Mouse (Mus musculus) heart, embryonic 13.5 days (tissue): ENCODE data around the gene Ephx1. TPM values are rescaled to one million over a fixed set of nuclear protein-coding genes. Genes with fewer than 3 reads are reported as not detected.
"Not testable (repeated sequence)": the region's sequence is repeated elsewhere in the genome, so short reads cannot be mapped to it uniquely, and the experiment has no call there.

ENCODE experiments used
- ATAC-seq: fragments of 200-750 bp; cut with Nextera tagmentation; 2 replicates; pipeline ENCODE4 v1.8.0; 2017; ENCODE audit warnings: moderate TSS enrichment; ENCODE audit not compliant: insufficient number of reproducible peaks, low FRiP score, low TSS enrichment; ENCODE audit errors: extremely low read depth
- H3K27ac ChIP-seq: fragments of 300-500 bp; sonication (generic); replicated peaks from 2 replicates; pipeline ENCODE4 v1.5.1; 2015; ENCODE audit warnings: moderate library complexity, mild to moderate bottlenecking, inconsistent platforms
- H3K27me3 ChIP-seq: fragments of 300-500 bp; sonication (generic); replicated peaks from 2 replicates; pipeline ENCODE4 v1.6.1; 2015; ENCODE audit warnings: mild to moderate bottlenecking, inconsistent platforms
- H3K36me3 ChIP-seq: fragments of 300-500 bp; sonication (generic); 2 replicates; pipeline ENCODE4 v1.6.1; 2015; ENCODE audit warnings: mild to moderate bottlenecking, inconsistent platforms
- H3K4me1 ChIP-seq: fragments of 300-500 bp; sonication (generic); 2 replicates; pipeline ENCODE4 v1.6.1; 2015; ENCODE audit warnings: inconsistent platforms
- H3K4me2 ChIP-seq: fragments of 300-500 bp; sonication (generic); 2 replicates; pipeline ENCODE4 v1.6.1; 2015; ENCODE audit warnings: inconsistent platforms, mild to moderate bottlenecking, moderate library complexity
- H3K4me3 ChIP-seq: fragments of 300-500 bp; sonication (generic); 2 replicates; pipeline ENCODE4 v1.5.1; 2015; ENCODE audit warnings: moderate library complexity, mild to moderate bottlenecking, inconsistent platforms
- H3K9ac ChIP-seq: fragments of 300-500 bp; sonication (generic); 2 replicates; pipeline ENCODE4 v1.6.1; 2015; ENCODE audit warnings: inconsistent platforms, mild to moderate bottlenecking, moderate library complexity
- H3K9me3 ChIP-seq: fragments of 300-500 bp; sonication (generic); 2 replicates; pipeline ENCODE4 v1.6.1; 2016; ENCODE audit warnings: inconsistent platforms
- WGBS: fragments of 180-500 bp; shearing (Covaris S2); methylation state at CpG from one replicate; pipeline ENCODE4 v1.1.7; 2015; ENCODE audit warnings: mixed read lengths; 5-methylcytosine and 5-hydroxymethylcytosine counted together
- polyA plus RNA-seq: library from polyadenylated mRNA; unstranded; fragments of >200 nt; fragmentation: Nextera tagmentation; extraction: Ambion mirVana; gene quantifications from 2 replicates; pipeline ENCODE4 v1.2.1, GENCODE M21; 2015

Gene Ephx1
- polyA plus RNA-seq, 1 experiment from 2014 or later, result 6.0 TPM

DNA sequence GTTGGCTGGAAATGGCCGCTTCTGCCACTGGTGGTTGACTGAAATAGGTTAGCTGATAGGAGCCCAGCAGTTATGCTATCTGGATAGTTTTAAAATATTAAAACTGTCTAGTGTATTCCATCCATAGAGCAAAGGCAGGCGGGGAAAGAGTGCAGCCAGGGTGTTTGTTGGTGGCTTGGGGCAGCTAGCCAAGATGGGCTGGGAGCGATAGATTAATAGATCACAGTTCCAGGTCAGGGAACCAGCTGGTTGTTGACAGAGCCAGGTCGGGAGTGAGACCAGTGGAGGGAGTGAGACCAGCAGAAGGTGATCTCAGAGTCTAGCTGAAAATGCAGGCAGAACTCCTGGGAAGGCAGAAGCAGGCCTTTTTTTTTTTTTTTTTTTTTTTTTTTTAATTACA is 16.9 kb upstream of the Ephx1 start:
- Histone ChIP-seq H3K4me2 (no peak overlapping the region), H3K4me3 (no peak overlapping the region), H3K9ac (no peak overlapping the region), H3K27me3 (peaks cover 14% of the 10 kb centered on the region; the same call in 1 of the 2 replicates), H3K9me3 (no peaks in the 10 kb centered on the region), H3K4me1 (no peaks in the 10 kb centered on the region), H3K36me3 (no peaks in the 10 kb centered on the region), H3K27ac (no peak overlapping the region)
- no peak for ATAC-seq
- 62% methylated on average over 4 of the region's 4 CpGs for WGBS

DNA sequence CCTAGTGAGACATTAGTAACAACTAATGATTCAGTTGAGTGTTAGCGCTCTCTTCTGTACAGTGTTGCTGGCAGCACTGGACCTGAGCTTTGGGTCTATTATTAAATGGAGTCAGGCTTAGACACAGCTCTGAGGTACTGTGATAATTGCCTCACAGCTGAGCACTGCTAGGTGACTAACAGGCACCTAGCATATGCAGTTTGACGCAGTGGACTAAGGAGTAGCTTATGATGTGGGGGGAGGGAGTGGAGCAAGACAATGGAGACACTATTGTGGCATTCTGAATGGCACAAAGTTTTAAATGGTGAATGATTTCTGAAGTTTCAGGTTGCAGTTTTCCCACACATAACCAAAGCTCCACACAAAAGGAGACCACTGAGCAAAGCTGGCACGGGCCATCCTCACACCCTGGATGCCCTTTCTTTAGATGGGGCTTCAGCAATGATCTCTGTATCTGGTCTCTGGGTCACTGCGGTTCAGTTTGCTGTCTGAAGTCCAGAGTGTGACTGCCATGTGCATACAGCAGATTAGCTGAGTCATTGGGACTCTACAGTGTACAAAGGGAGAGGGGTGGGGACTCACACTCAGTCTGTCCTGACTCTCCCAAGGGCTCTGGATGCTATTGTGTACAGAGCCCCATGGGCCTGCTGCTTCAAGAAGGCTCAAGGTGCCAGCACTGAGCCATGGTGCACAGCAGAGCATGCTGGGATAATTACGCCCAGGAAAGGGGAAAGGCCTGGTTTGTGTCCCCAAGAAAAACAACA is 14.5 kb upstream of the Ephx1 start:
- 73% methylated on average over 5 of the region's 5 CpGs for WGBS
- H3K27ac ChIP-seq, H3K4me3 ChIP-seq: not testable (repeated sequence)

DNA sequence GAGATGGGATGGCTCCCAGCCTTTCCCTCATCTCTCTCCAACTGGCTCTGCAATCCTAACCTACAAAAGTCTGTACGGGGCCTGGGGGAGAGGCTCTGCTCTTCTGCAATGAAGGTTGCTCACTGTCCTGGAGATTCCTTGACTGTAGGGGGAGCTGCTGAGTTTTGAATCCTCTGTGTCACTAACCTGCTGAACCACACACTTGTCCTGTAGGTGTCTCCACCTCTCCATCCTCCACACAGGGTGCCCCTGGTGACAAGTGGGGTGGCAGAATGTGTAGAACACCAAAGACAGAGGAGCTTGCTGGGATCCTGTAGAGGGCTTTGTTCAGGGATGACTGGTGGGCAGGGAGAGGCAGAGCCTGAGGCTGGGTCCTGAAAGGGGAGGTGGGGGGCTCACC is 1.6 kb upstream of the Ephx1 start:
- Histone ChIP-seq H3K27ac (no peak overlapping the region), H3K9me3 (no peaks in the 10 kb centered on the region), H3K36me3 (no peaks in the 10 kb centered on the region), H3K9ac (no peak overlapping the region), H3K4me1 (no peaks in the 10 kb centered on the region), H3K27me3 (peaks cover 12% of the 10 kb centered on the region; the same call in 1 of the 2 replicates), H3K4me2 (no peak overlapping the region), H3K4me3 (no peak overlapping the region)
- 22% methylated on average over 1 of the region's 1 CpGs for WGBS
- ATAC-seq, result no peak

More for the DNA sequence above, 14.5 kb upstream of the Ephx1 start:
- not testable (repeated sequence) for H3K4me1 ChIP-seq, ATAC-seq, H3K9me3 ChIP-seq, H3K4me2 ChIP-seq, H3K27me3 ChIP-seq, H3K9ac ChIP-seq, H3K36me3 ChIP-seq

DNA sequence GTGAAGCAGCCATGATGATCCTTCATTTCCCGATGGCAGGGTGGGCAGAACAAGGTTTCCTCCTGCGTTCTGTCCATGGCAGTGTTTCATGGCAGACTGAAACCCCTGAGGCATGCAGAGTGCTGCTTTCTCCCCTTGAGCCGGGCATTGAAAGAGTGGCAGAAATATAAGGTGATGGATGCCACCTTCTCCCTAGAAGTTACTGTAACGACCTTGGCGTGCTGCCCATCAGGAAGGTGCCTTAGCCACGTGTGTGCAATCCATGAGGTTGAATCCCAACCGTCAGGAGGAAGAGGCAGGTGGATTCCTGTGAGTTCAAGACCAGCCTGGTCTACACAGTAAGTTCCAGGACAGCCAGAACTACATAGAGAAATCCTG is 773 bp upstream of the Ephx1 start:
- H3K27ac ChIP-seq, result no peak overlapping the region
- 0 out of 2 replicates have a peak, but pooled peaks cover 3% of the 10 kb centered on the region for H3K4me1 ChIP-seq
- H3K27me3 ChIP-seq, result peaks cover 12% of the 10 kb centered on the region; the same call in 1 of the 2 replicates
- 66% methylated on average over 7 of the region's 7 CpGs for WGBS
- H3K4me2 ChIP-seq, result no peak overlapping the region
- no peaks in the 10 kb centered on the region for H3K36me3 ChIP-seq
- H3K9me3 ChIP-seq, result no peaks in the 10 kb centered on the region
- no peak overlapping the region for H3K4me3 ChIP-seq
- H3K9ac ChIP-seq, result no peak overlapping the region
- ATAC-seq, result no peak

DNA sequence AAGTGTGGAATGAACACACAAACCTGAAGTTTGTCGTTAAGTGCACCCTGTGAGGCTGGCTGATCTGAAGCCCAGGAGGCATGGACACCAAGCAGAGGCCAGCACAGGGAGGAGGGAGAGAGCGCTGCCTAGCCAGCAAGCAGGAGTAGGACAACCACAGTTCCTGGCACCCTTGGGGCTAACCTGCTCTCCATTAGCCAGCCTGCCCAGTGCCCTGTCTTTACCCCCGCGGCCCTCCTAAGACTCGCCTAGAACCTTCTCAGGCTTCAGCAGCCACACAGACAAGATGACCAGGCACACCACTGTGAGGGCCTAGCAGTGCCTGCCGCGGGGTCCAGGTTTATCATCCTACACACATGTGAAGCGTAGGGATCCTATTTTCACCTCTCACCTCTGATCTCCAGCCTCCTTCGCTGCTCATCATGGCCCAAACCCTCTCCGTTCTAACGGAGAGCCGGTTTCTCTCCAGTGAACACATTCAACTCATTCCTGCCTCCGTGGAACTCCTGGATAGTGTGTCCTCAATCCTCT is 2.7 kb downstream of the Ephx1 start:
- ATAC-seq, result no peak
- Histone ChIP-seq H3K27ac (no peak overlapping the region), H3K36me3 (no peaks in the 10 kb centered on the region), H3K9me3 (no peaks in the 10 kb centered on the region), H3K4me3 (no peak overlapping the region), H3K4me1 (peaks cover 22% of the 10 kb centered on the region), H3K9ac (no peak overlapping the region), H3K27me3 (peaks cover 12% of the 10 kb centered on the region; the same call in 1 of the 2 replicates), H3K4me2 (no peak overlapping the region; the same call in 1 of the 2 replicates)
- WGBS, result 65% methylated on average over 13 of the region's 13 CpGs

DNA sequence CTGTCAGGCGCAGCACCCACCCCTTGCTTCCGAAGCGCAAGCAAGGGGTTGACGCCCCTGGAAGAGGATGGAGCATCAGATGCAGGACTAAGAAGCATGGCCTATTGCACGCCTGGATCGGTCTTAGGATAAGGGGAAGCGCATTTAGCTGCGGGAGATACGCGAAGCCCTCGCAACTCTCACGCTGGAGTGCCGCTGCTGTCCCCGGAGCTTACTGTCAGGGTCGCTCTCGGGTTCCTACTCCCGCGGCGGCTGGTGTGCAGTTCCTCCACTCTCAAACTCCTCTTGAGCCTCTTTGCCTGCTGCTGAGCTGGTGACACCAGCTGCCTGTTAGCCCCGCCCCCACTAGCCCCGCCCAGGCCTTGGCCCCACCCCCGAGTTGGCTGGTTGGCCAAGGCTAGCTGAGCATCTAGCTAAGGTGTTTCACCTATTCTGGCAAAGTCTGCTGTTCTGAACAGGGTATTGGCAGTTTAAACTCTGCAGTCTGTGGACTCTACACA is 3.4 kb downstream of the Ephx1 start:
- Histone ChIP-seq H3K4me2 (peak overlapping the region; percentile 97), H3K4me1 (peaks cover 22% of the 10 kb centered on the region), H3K27ac (peak overlapping the region; percentile 79), H3K36me3 (no peaks in the 10 kb centered on the region), H3K27me3 (peaks cover 14% of the 10 kb centered on the region; the same call in 1 of the 2 replicates), H3K9ac (peak overlapping the region; percentile 81), H3K9me3 (no peaks in the 10 kb centered on the region), H3K4me3 (peak overlapping the region; percentile 58)
- ATAC-seq, result peak; percentile 51; the same call in 1 of the 2 replicates
- 1% methylated on average over 22 of the region's 22 CpGs for WGBS

DNA sequence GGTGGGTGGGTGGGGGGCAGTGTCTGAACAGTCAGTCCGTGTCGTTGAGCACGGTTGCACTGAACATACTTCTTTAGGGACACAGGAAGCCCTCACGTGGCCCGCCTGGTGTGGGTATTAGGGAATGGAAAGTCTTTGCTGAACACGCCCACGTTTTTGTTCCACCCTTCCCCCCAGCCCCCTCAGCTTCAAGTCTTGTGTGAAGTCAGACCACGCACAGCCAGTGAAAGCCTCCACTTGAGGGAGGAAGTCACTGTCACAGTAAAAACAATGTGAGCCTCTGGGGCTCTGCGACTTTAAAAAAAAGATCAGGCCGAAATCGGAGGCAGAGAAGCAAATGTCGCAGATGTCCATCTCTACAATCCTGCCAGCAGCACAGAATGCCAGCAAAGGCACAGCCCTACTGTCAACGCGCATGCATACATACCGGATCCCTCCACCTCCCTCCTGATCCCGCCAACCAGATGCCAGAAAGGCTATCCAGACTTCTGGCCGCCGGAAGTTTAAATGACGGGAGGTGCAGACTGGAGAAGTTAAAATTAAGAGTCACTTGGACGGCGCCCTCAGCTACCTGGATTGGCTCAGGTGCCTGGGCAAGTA is 4.1 kb downstream of the Ephx1 start:
- H3K9me3 ChIP-seq, result no peaks in the 10 kb centered on the region
- H3K4me1 ChIP-seq, result peaks cover 22% of the 10 kb centered on the region
- peaks cover 17% of the 10 kb centered on the region; the same call in 1 of the 2 replicates for H3K27me3 ChIP-seq
- H3K4me2 ChIP-seq, result peak overlapping the region; percentile 97
- H3K27ac ChIP-seq, result peak overlapping the region; percentile 79
- H3K4me3 ChIP-seq, result peak overlapping the region; percentile 58
- H3K36me3 ChIP-seq, result no peaks in the 10 kb centered on the region
- WGBS, result 4% methylated on average over 21 of the region's 21 CpGs
- peak; percentile 33; the same call in 1 of the 2 replicates for ATAC-seq
- peak overlapping the region; percentile 81 for H3K9ac ChIP-seq

DNA sequence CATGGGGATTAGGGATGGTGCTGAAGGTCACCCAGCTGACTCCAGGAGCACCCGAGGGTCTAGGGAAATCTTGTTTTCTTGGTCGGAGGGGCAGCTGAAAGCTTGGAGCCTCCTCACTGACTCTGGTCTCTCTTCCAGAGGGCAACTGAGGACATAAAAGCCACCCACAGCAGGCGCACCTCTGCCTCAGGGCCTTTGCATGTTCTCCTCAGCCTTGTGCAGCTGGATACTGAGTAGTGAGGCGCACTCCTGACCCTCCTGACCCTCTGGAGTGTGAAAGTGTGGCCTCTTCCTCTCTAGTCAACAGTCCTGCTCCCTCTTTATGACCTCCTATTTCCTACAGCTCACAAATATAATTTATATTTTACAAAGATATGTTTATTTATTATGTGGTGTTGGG is 4.7 kb downstream of the Ephx1 start:
- no peaks in the 10 kb centered on the region for H3K36me3 ChIP-seq
- H3K4me2 ChIP-seq, result peak overlapping the region; percentile 97
- H3K27me3 ChIP-seq, result peaks cover 17% of the 10 kb centered on the region; the same call in 1 of the 2 replicates
- WGBS, result 74% methylated on average over 4 of the region's 4 CpGs
- peaks cover 24% of the 10 kb centered on the region for H3K4me1 ChIP-seq
- peak overlapping the region; percentile 58; the same call in 1 of the 2 replicates for H3K4me3 ChIP-seq
- H3K27ac ChIP-seq, result peak overlapping the region; percentile 79
- H3K9me3 ChIP-seq, result no peaks in the 10 kb centered on the region
- no peak for ATAC-seq
- H3K9ac ChIP-seq, result peak overlapping the region; percentile 81

DNA sequence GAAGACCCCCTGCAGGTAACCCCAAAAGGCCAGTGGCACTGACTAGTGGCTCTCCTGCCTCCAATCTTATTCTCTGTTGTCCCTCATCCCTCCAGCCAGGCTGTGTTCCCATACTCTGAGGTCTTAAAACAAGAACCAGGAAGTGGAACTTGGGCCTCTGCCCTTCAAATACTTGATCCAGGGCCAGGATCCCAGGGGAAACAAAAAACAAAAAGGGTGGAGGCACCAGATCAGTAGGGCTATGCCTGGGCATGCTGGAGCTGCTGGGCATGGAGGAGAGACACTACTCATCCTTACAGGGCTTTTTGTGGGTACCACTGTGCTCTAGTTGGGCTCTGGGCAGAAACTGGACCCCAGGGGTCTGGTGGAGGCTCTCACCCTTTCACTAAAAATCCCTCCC is 5.1 kb downstream of the Ephx1 start:
- peaks cover 17% of the 10 kb centered on the region; the same call in 1 of the 2 replicates for H3K27me3 ChIP-seq
- H3K36me3 ChIP-seq, result no peaks in the 10 kb centered on the region
- H3K4me3 ChIP-seq, result no peak overlapping the region
- H3K9me3 ChIP-seq, result no peaks in the 10 kb centered on the region
- H3K4me1 ChIP-seq, result peaks cover 26% of the 10 kb centered on the region
- ATAC-seq, result no peak
- no peak overlapping the region for H3K9ac ChIP-seq
- H3K27ac ChIP-seq, result peak overlapping the region; percentile 79
- H3K4me2 ChIP-seq, result peak overlapping the region; percentile 97; the same call in 1 of the 2 replicates

DNA sequence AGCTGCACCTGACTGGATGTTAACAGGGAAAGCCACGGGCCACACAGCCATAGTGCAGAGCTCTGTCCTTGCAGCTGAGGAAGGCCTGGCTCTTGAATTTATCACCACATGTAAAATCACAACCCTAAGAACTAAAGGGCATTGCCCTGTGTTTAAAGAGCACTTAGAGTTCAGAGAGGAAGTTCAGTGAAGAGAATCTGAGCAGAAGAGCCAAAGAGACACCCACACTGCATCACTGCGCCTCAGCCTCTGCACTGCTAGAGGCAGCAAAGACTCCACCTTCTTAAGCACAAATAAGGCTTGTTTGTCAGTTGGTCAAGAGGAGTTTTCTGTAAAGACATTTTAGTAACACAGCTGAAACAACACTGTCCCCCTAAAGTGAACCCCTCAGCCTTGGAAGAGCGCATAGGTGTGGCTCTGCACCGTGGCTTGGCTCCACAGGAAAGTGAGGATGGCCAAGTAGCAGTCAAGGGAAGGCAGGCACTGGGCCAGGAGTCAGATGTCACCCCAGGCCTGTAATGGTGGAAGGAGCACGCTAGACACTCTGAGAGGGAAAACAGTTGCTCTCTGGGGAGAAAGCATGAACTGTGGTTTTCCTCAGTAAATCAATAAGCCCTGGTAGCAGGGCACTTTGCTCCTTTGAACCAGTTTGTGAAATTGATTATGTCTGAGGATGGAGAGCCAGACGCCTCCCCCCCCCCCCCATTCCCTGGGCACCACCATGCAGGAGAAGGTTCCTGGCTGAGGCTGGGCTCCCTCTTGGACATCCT is 5.8 kb downstream of the Ephx1 start:
- Histone ChIP-seq H3K36me3 (no peaks in the 10 kb centered on the region), H3K27ac (no peak overlapping the region; the same call in 1 of the 2 replicates), H3K9ac (no peak overlapping the region; the same call in 1 of the 2 replicates), H3K4me2 (no peak overlapping the region), H3K4me1 (peaks cover 33% of the 10 kb centered on the region), H3K9me3 (no peaks in the 10 kb centered on the region), H3K27me3 (peaks cover 15% of the 10 kb centered on the region; the same call in 1 of the 2 replicates), H3K4me3 (no peak overlapping the region)
- ATAC-seq, result no peak
- WGBS, result 64% methylated on average over 6 of the region's 6 CpGs

DNA sequence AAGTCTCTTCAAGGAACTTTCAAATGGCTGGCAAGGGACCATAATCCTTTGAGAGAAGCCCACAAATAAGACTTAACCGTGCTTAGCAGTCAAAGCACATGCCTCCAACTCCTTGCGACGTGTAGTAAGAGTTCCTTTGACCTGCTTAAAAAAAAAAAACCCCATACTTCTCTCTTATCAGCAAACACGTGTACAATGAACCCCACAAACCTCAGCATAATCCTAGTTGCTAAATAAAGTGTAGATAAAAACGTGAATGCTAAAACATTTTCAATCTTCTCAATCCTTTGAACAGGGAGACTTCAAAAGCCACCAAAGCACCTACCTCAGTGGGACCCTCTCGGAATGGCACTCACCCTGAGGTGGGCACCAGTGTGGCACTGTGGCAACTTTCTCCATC is 7.3 kb downstream of the Ephx1 start:
- 64% methylated on average over 6 of the region's 6 CpGs for WGBS
- H3K36me3 ChIP-seq, result no peaks in the 10 kb centered on the region

More for the DNA sequence above, 7.3 kb downstream of the Ephx1 start:
- no peak overlapping the region for H3K4me2 ChIP-seq
- no peak for ATAC-seq
- H3K4me1 ChIP-seq, result peaks cover 41% of the 10 kb centered on the region
- H3K9me3 ChIP-seq, result no peaks in the 10 kb centered on the region
- no peak overlapping the region for H3K4me3 ChIP-seq
- H3K9ac ChIP-seq, result no peak overlapping the region
- peaks cover 8% of the 10 kb centered on the region; the same call in 1 of the 2 replicates for H3K27me3 ChIP-seq
- H3K27ac ChIP-seq, result no peak overlapping the region
